Mouse (Mus musculus) G1E (cell line): ENCODE data around the gene Zfp689.
"Not testable (repeated sequence)": the region's sequence is repeated elsewhere in the genome, so short reads cannot be mapped to it uniquely, and the experiment has no call there.

Source experiments
- CTCF ChIP-seq: IDR thresholded peaks from 2 replicates; pipeline ENCODE4 v1.5.1; 2012; ENCODE audit warnings: low read depth, low read length, inconsistent platforms, mixed read lengths
- GATA1 ChIP-seq: IDR thresholded peaks from 2 replicates; pipeline ENCODE4 v1.6.1; 2012; ENCODE audit warnings: borderline replicate concordance, low read length, inconsistent platforms, mixed read lengths
- GATA2 ChIP-seq: IDR thresholded peaks from 2 replicates; pipeline ENCODE4 v1.6.1; 2012; ENCODE audit warnings: low read depth, low read length, inconsistent platforms, borderline replicate concordance
- POLR2AphosphoS5 ChIP-seq: IDR thresholded peaks from 2 replicates; pipeline ENCODE4 v1.6.1; 2012; ENCODE audit warnings: low read depth, low read length, inconsistent platforms; ENCODE audit not compliant: insufficient replicate concordance
- TAL1 ChIP-seq: conservative IDR thresholded peaks from 2 replicates; pipeline ENCODE4 v1.6.1; 2012; ENCODE audit warnings: low read depth, low read length, inconsistent platforms, mixed read lengths

DNA sequence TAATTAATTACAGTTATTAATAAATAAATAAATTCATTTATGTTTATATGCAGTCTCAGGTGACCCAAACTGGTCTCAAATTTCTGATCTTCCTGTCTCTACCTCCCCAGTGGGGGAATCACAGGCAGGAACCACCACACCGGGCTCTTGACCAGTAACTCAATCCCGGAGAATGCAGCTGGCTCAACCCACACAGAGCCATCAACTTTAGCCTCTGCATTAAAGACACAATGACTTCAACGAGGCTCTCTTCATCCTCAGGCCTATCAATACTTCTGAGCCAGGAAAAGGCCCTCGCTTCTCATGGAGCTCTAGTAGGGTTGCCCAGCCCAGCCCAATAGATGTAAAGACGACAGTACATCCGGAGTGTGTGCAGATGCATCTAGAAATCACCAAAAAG, 44.9 kb downstream of the Zfp689 start:
- TF ChIP-seq CTCF, GATA1, TAL1, POLR2AphosphoS5, GATA2: not testable (repeated sequence)
